Mouse (Mus musculus) spleen, adult 2 months (tissue): ENCODE data around the gene Cacna1h.

Experiments used
- CTCF ChIP-seq: fragments of 200-500 bp; IDR thresholded peaks from 2 replicates; pipeline ENCODE4 v1.5.1; 2011; ENCODE audit warnings: mild to moderate bottlenecking, inconsistent platforms; ENCODE audit not compliant: insufficient read depth, insufficient read length, insufficient replicate concordance; ENCODE audit errors: extremely low read depth
- POLR2A ChIP-seq: fragments of 200-500 bp; IDR thresholded peaks from 2 replicates; pipeline ENCODE4 v1.6.1; 2011; ENCODE audit warnings: low read depth, low read length, inconsistent platforms

DNA sequence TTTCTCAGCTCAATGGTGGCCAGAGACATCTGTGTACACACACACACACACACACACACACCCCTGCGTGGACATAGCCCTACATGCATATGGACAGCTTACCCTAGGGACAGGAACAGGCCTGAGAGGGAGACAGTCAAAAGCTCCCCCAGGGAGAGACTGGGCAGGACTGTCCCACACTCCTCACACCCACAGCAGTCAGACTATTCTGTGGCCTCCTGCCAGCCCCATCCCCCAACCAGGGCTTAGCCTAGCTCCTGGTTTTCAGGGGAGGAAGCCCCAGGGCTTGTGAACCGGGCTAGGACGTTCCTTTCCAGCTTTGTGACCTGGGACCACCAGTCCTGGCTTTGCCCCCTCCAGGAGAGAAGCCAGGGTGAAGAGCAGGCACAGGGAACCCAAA lies 17.4 kb downstream of the Cacna1h start:
- TF ChIP-seq CTCF (no peak), POLR2A (no peak)
